Mouse (Mus musculus): Measurements from ENCODE around the gene Mbd6.
"Not testable (repeated sequence)": the region's sequence is repeated elsewhere in the genome, so short reads cannot be mapped to it uniquely, and the experiment has no call there.

- TF ChIP-seq CTCF (IDR thresholded peaks at IDR 0.05; ENCODE audit: low read depth, low read length); GATA1 (IDR thresholded peaks at IDR 0.05; ENCODE audit: borderline replicate concordance, low read length); GATA2 (IDR thresholded peaks at IDR 0.05; ENCODE audit: borderline replicate concordance, low read depth, low read length): not testable (repeated sequence)
These were observed 26.1 kb upstream of the Mbd6 start for GRCm38 (mm10) chr10:127314950-127315349.
